Mouse (Mus musculus): ENCODE data around the gene Gpn3. TPM values are rescaled to one million over a fixed set of nuclear protein-coding genes. Genes with fewer than 3 reads are reported as not detected.
"Not testable (repeated sequence)": the region's sequence is repeated elsewhere in the genome, so short reads cannot be mapped to it uniquely, and the experiment has no call there.

The Gpn3 gene
- polyA plus RNA-seq, 1 experiment from 2014 or later = 68.6 TPM

DNA sequence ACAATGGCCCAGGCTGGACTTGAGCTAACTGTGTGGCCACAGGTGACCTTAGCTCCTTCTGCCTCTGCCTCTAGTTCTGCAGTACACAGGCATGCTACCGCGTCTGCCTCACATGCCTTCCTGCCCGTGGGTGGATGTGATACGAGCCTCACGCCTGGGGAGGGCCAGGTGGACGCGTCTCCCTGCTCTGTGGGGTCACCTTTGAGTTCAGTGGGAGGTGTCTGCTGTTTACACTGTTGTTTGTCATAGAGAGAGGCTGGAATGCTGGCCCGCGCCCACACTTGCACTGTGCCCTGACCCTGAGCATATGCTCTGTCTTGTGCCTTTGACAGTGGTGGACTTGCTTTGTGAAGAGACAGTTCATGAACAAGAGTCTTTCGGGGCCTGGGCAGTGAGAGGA, 33.9 kb downstream of the Gpn3 start:
- Histone ChIP-seq H3K4me1 (ENCODE audit: control insufficient read depth, insufficient read depth, low read length) (peaks cover 19% of the 10 kb centered on the region), H3K4me3 (ENCODE audit: low read length) (no peak overlapping the region), H3K27me3 (ENCODE audit: control insufficient read depth, insufficient read depth, low read length) (no peaks in the 10 kb centered on the region), H3K4me2 (ENCODE audit: low read depth, low read length) (no peak overlapping the region), H3K9ac (ENCODE audit: low read length) (no peak overlapping the region), H3K27ac (ENCODE audit: low read length) (no peak overlapping the region), H3K36me3 (ENCODE audit: control insufficient read depth, insufficient read depth) (peaks cover 54% of the 10 kb centered on the region), H3K9me3 (replicated peaks; ENCODE audit: control insufficient read depth, low read length) (no peaks in the 10 kb centered on the region)
- no peak for ATAC-seq (replicated peaks; ENCODE audit: extremely low read depth, insufficient read depth, low FRiP score)
- WGBS = 93% methylated on average over 10 of the region's 10 CpGs

DNA sequence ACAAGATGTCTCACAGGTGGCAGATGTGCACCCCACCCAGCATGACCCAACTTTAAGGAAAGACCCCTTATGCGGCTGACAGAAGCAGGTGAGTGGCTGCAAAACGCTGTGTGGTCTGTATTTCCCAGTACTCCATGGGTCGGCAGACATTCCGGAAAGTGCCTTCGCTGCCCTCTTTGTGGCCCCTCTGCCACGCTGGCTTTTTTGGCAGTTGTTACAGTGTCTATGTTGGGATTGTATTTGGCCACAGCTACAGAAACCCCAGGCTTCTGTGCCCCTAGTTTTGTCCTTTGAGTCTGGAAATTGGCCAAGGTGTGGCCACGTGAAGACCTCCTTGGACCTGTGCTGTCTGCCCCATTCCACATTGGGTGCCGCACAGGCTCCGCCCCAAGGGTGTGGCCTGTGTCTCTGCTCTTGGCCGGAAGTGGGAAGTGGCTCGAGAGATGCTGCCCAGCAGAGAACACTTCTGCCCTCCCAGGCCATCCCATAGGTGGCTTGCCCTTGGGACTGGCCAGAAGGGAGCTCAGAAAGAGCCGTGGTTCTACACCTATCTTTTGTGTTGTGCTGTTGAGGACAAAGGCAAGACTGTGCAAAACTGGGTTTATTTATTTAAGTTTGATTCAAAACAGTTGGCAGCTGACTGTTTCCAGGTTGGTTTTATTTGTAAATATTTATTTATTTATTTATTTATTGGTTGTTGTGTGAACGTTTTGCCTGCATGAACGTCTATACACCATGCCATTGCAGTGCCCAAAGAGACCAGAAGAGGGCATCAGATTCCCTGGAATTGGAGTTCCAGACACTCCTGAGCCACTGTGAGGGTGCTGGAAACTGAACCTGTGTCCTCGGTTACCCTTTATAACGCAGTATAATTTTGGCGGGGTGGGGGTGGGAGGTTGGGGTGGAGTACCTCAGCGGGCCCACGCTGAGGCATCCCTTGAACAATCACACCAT, 38.3 kb downstream of the Gpn3 start:
- Histone ChIP-seq H3K4me3 (ENCODE audit: low read length) (no peak overlapping the region), H3K27ac (ENCODE audit: low read length) (no peak overlapping the region), H3K9ac (ENCODE audit: low read length) (no peak overlapping the region), H3K4me2 (ENCODE audit: low read depth, low read length) (no peak overlapping the region), H3K9me3 (replicated peaks; ENCODE audit: control insufficient read depth, low read length) (no peaks in the 10 kb centered on the region), H3K27me3 (ENCODE audit: control insufficient read depth, insufficient read depth, low read length) (no peaks in the 10 kb centered on the region), H3K4me1 (ENCODE audit: control insufficient read depth, insufficient read depth, low read length) (no peaks in the 10 kb centered on the region), H3K36me3 (ENCODE audit: control insufficient read depth, insufficient read depth) (peaks cover 34% of the 10 kb centered on the region)
- WGBS = 83% methylated on average over 19 of the region's 19 CpGs
- no peak for ATAC-seq (replicated peaks; ENCODE audit: extremely low read depth, insufficient read depth, low FRiP score)

DNA sequence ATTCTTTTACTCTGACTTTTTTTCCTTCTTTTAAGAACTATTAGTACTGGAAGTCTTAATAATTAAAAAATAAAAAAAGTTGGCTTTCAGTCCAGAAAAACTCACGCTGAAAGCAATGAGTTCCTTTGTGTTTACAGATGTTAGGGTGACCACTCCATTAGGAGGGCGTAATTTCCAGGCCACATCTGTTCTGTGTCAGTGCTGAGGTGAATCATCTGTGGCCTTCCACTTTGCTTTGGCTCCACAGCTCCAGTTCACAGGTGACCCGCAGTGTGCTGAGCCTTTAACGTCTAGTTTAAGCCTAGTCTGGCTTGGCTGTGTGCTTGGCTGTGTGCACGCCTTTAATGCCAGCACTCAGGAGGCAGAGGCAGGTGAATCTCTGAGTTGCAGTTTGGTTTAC, 40.2 kb downstream of the Gpn3 start:
- Histone ChIP-seq H3K4me2 (ENCODE audit: low read depth, low read length) (no peak overlapping the region), H3K27ac (ENCODE audit: low read length) (no peak overlapping the region), H3K27me3 (ENCODE audit: control insufficient read depth, insufficient read depth, low read length) (no peaks in the 10 kb centered on the region), H3K9ac (ENCODE audit: low read length) (no peak overlapping the region), H3K36me3 (ENCODE audit: control insufficient read depth, insufficient read depth) (peaks cover 15% of the 10 kb centered on the region), H3K4me1 (ENCODE audit: control insufficient read depth, insufficient read depth, low read length) (no peaks in the 10 kb centered on the region), H3K9me3 (replicated peaks; ENCODE audit: control insufficient read depth, low read length) (no peaks in the 10 kb centered on the region), H3K4me3 (ENCODE audit: low read length) (no peak overlapping the region)
- WGBS = 72% methylated on average over 5 of the region's 5 CpGs
- ATAC-seq (replicated peaks; ENCODE audit: extremely low read depth, insufficient read depth, low FRiP score) = no peak

DNA sequence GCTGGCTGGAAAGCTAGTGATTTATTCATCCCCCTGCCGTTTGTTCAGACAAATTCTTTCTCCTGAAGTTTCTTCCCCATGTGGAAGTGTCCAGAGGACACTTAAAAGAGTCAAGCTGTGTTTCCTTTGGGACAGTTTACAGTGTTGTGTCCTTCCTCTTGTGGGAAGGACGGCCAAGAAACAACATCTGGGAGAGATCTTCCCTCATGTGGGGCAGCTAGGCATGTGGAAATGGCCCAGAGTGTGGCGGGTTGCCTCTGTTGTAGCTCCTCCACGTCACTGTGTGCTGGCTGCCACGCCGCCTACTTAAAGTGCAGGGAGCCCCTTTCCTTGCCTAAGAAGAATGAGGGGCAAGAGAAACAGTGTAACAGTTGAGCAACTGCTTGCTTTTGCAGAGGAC, 41.1 kb downstream of the Gpn3 start:
- no peak for ATAC-seq (replicated peaks; ENCODE audit: extremely low read depth, insufficient read depth, low FRiP score)
- 57% methylated on average over 6 of the region's 6 CpGs for WGBS
- no peak overlapping the region for H3K4me2 ChIP-seq (ENCODE audit: low read depth, low read length)
- H3K27me3 ChIP-seq (ENCODE audit: control insufficient read depth, insufficient read depth, low read length) = no peaks in the 10 kb centered on the region
- no peak overlapping the region for H3K4me3 ChIP-seq (ENCODE audit: low read length)
- 0 out of 2 replicates have a peak, but pooled peaks cover 9% of the 10 kb centered on the region for H3K36me3 ChIP-seq (ENCODE audit: control insufficient read depth, insufficient read depth)
- H3K27ac ChIP-seq (ENCODE audit: low read length) = no peak overlapping the region
- no peaks in the 10 kb centered on the region for H3K4me1 ChIP-seq (ENCODE audit: control insufficient read depth, insufficient read depth, low read length)
- no peaks in the 10 kb centered on the region for H3K9me3 ChIP-seq (replicated peaks; ENCODE audit: control insufficient read depth, low read length)
- no peak overlapping the region for H3K9ac ChIP-seq (ENCODE audit: low read length)

DNA sequence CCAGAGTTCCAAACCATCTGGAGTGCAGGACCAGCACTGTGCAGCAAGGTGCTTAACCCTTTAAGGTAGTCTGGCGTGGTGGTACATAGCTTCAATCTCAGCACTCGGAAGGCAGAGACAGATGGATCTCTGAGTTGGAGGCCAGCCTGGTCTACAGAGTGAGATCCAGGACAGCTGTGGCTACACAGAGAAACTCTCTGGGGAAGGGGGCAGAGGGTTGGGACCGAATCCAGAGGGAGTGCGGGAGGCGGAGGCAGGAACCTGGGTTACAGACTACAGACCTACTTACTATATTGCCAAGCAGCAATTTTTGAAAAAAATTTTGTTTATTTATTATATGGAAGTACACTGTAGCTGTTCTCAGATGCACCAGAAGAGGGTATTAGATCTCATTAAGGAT, 42.7 kb downstream of the Gpn3 start:
- H3K27ac ChIP-seq (ENCODE audit: low read length) = no peak overlapping the region
- no peaks in the 10 kb centered on the region for H3K4me1 ChIP-seq (ENCODE audit: control insufficient read depth, insufficient read depth, low read length)
- H3K9me3 ChIP-seq (replicated peaks; ENCODE audit: control insufficient read depth, low read length) = no peaks in the 10 kb centered on the region
- no peak overlapping the region for H3K4me3 ChIP-seq (ENCODE audit: low read length)
- no peak overlapping the region for H3K9ac ChIP-seq (ENCODE audit: low read length)
- no peaks in the 10 kb centered on the region for H3K27me3 ChIP-seq (ENCODE audit: control insufficient read depth, insufficient read depth, low read length)
- ATAC-seq (replicated peaks; ENCODE audit: extremely low read depth, insufficient read depth, low FRiP score) = no peak
- H3K36me3 ChIP-seq (ENCODE audit: control insufficient read depth, insufficient read depth) = 0 out of 2 replicates have a peak, but pooled peaks cover 9% of the 10 kb centered on the region
- H3K4me2 ChIP-seq (ENCODE audit: low read depth, low read length) = no peak overlapping the region
- WGBS = 89% methylated on average over 5 of the region's 5 CpGs

DNA sequence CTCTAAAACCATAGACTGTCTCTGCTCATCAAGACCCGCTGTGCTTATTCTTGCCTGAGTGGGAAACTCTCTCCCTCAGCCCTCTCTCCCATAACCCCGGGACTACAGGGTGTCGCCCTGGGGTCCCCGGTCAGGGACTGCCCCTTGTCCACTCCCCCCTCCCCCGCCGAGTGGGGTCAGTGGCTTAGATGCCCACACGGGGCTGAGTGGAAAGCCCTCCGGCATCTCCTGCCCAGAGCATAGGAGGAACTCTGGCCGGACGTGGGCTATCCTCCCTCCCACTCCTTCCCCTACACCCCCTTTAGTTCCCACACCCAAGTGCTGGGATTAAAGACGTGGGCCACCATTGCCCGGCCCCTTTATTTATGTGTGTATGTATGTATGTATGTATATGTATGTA, 43.8 kb downstream of the Gpn3 start:
- H3K9ac ChIP-seq (ENCODE audit: low read length) = no peak overlapping the region
- no peaks in the 10 kb centered on the region for H3K36me3 ChIP-seq (ENCODE audit: control insufficient read depth, insufficient read depth)
- ATAC-seq (replicated peaks; ENCODE audit: extremely low read depth, insufficient read depth, low FRiP score) = no peak
- H3K9me3 ChIP-seq (replicated peaks; ENCODE audit: control insufficient read depth, low read length) = no peaks in the 10 kb centered on the region
- no peak overlapping the region for H3K27ac ChIP-seq (ENCODE audit: low read length)
- no peaks in the 10 kb centered on the region for H3K4me1 ChIP-seq (ENCODE audit: control insufficient read depth, insufficient read depth, low read length)
- WGBS = 86% methylated on average over 12 of the region's 12 CpGs
- no peak overlapping the region for H3K4me2 ChIP-seq (ENCODE audit: low read depth, low read length)
- no peaks in the 10 kb centered on the region for H3K27me3 ChIP-seq (ENCODE audit: control insufficient read depth, insufficient read depth, low read length)
- no peak overlapping the region for H3K4me3 ChIP-seq (ENCODE audit: low read length)

DNA sequence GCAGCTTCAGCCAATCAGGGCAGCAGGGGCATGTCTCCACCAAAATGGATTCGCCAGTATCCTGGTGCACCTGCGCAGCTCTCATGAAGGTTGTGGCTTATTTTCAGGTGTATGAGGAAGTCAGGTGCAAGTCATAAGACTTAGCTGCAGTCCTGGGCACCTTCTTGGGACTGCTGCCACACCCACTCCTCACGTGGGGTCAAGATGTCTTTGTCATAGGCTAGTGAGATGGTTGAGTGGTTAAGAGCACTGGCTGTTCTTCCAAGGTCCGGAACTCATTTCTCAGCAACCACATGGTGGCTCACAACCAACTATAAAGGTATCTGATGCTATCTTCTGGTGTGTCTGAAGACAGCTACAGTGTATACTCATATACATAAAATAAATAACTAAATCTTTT, 49.0 kb downstream of the Gpn3 start:
- 54% methylated on average over 4 of the region's 4 CpGs for WGBS
- H3K36me3 ChIP-seq (ENCODE audit: control insufficient read depth, insufficient read depth); H3K4me3 ChIP-seq (ENCODE audit: low read length); ATAC-seq (replicated peaks; ENCODE audit: extremely low read depth, insufficient read depth, low FRiP score); H3K27me3 ChIP-seq (ENCODE audit: control insufficient read depth, insufficient read depth, low read length); H3K27ac ChIP-seq (ENCODE audit: low read length); H3K9ac ChIP-seq (ENCODE audit: low read length); H3K9me3 ChIP-seq (replicated peaks; ENCODE audit: control insufficient read depth, low read length); H3K4me2 ChIP-seq (ENCODE audit: low read depth, low read length): not testable (repeated sequence)
- peaks cover 18% of the 10 kb centered on the region for H3K4me1 ChIP-seq (ENCODE audit: control insufficient read depth, insufficient read depth, low read length)

DNA sequence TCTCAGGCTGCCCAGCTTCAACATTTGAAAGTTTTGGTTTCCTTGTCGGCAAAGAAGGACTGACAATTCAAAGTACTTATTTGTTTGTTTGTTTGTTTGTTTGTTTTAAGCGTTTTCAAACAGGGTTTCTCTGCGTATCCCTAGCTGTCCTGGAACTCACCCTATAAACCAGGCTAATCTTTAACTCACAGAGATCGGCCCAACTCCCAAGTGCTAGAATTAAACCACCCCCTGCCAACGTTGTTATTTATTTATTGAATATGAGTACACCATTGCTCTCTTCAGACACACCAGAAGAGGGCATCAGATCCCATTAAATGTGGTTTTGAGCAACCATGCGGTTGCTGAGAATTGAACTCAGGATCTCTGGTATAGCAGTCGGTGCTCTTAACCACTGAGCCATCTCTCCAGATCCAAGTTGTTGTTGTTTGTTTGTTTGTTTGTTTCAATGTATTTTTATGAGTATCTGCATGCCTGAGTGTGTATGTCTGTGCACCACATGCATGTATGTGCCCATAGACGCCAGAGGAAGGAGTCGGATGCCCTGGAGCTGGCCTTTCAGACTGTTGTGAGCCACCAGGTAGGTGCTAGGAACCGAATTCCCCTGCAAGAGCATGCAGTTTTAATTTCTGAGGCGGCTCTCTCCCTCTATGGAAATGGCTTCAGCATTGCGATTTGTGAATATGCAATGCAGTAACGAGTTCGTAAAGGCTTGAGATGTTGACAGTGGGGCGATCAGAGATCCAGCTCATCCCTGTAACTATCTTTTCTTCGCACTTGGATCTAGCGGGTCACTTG, 49.8 kb downstream of the Gpn3 start, which contains the start of gene Anapc7:
Gene Anapc7 (plus strand): TSS at position 423 of the 798 bp plus-strand sequence.
- H3K9ac ChIP-seq (ENCODE audit: low read length) = peak within 1 kb of the TSS; percentile 96
- H3K4me1 ChIP-seq (ENCODE audit: control insufficient read depth, insufficient read depth, low read length) = peaks cover 18% of the 10 kb centered on the region
- peak within 1 kb of the TSS; percentile 92 for H3K4me3 ChIP-seq (ENCODE audit: low read length)
- 21% methylated on average over 17 of the region's 17 CpGs for WGBS
- peak within 1 kb of the TSS; percentile 91 for H3K4me2 ChIP-seq (ENCODE audit: low read depth, low read length)
- H3K9me3 ChIP-seq (replicated peaks; ENCODE audit: control insufficient read depth, low read length) = no peaks in the 10 kb centered on the region
- peak within 1 kb of the TSS; percentile 89 for H3K27ac ChIP-seq (ENCODE audit: low read length)
- 0 out of 2 replicates have a peak, but pooled peaks have one; percentile 20 for ATAC-seq (replicated peaks; ENCODE audit: extremely low read depth, insufficient read depth, low FRiP score)
- no peaks in the 10 kb centered on the region for H3K27me3 ChIP-seq (ENCODE audit: control insufficient read depth, insufficient read depth, low read length)
- H3K36me3 ChIP-seq (ENCODE audit: control insufficient read depth, insufficient read depth) = no peaks in the 10 kb centered on the region
